Mouse (Mus musculus) lung, postnatal 0 days (tissue): ENCODE data around the gene Paqr7.

Experiments used
- CTCF ChIP-seq: IDR thresholded peaks from 2 replicates; pipeline ENCODE4 v1.5.1; 2016; ENCODE audit warnings: antibody characterized with exemption, mild to moderate bottlenecking
- EP300 ChIP-seq: IDR thresholded peaks from 2 replicates; pipeline ENCODE4 v1.6.1; 2016; ENCODE audit warnings: antibody characterized with exemption, mild to moderate bottlenecking, control low read depth

- TF ChIP-seq EP300: no peak
- TF ChIP-seq CTCF: peak; percentile 98
Observed at GRCm38 (mm10) chr4:134543261-134543660, 46.8 kb downstream of the Paqr7 start.
